Mouse (Mus musculus) olfactory bulb, adult 2 months (tissue): Measurements from ENCODE around the gene Rftn2.

Source experiments
- CTCF ChIP-seq: fragments of 200-500 bp; IDR thresholded peaks from 2 replicates; pipeline ENCODE4 v1.5.1; 2012; ENCODE audit warnings: low read depth, mild to moderate bottlenecking, low read length, moderate library complexity; ENCODE audit not compliant: insufficient read depth
- POLR2A ChIP-seq: fragments of 200-500 bp; IDR thresholded peaks from 2 replicates; pipeline ENCODE4 v1.6.1; 2012; ENCODE audit warnings: mild to moderate bottlenecking, low read depth, low read length, moderate library complexity; ENCODE audit not compliant: insufficient read depth

DNA sequence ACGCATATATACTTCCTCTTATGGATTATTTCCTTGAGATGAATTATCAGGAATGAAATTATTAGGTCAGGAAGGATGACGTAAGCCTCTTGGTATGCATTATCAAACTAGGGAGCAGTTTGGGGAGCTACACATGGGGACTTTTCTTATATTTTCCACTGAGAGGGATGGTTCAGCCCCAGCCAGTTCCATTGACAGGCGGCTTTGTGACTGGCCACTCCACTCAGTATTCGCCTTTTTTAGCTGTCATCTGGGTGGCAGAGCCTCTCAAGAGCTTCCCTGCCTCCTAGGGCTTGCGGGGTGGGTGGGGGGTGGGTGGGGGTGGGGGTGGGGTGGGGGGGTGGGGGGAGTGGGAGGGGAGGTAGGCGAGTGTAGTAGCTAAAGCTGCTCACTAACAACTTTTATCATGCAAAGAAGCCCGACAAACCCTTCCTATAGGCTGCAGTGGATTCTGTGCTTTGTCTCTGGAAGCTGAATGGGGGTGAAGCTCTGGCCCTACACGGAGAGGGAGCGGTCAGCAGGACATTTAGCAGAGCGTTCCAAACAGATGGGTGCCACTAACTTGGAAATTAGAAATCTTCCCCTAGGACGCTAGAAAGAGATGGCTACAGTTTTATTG, 39.9 kb downstream of the Rftn2 start:
- TF ChIP-seq CTCF (no peak), POLR2A (no peak)
